Mouse (Mus musculus) 3134 (cell line): Measurements from ENCODE around the gene Gm49395.

Source experiments
- DNase-seq: peaks from one replicate; pipeline ENCODE4 v3.0.0-alpha.2; 2011; ENCODE audit warnings: low spot score; ENCODE audit not compliant: insufficient read length; ENCODE audit errors: extremely low read depth

Gene Gm49395

DNA sequence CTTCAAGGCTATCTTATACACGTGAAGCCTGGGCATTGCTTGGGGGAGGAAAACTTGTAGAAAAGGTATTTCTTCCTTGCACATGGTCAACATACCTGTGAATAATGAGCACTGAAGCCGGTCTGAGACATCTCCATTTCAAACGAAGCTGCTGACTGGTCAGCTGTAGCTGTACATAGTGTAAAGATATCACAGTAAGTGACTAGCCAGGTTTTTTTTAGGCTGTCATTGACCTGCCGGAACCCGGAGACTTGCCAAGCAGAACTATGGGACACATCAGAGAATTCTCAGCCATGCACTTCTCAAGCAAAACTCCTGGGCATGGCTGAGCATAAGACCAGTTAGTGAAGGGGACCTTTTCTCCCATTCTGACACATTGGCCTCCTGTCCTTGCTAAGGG is 99.6 kb downstream of the Gm49395 start:
- no peak for DNase-seq

DNA sequence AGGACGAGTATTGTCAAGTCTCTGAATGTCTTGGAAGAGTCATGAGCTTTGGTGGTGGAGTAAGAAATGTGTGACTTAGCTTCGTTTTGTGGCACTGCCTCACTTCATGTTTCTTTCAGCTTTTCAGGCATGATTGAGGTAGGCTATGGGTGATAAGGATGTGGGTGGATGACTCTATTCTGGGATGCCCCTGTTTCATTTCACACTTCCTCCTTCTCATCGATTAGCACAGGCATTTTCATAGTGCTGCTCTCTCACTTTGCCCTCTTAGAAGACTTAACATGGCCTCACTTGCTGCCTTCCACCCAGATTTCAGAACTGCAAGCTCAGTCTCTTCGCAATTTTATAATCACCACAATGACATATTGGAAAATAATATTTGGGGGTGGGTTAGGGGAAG is 102.1 kb downstream of the Gm49395 start:
- no peak for DNase-seq

DNA sequence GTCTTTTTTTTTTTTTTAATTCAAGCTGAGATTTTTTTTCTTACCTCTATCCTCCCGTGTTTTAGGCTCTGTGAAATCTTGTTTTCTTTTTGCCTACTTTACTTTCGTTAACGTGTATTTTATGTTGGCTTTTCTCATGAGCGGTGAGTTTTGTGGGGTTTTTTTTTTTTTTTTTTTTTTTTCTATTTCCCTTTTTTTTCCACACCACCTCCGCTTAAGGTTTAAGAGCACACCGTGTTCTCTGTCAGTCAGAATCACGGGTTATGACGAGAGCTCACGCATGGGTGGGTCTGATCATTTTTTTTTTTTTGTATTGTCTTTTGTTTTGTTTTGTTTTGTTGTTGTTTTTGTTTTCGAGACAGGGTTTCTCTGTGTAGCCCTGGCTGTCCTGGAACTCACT is 103.6 kb downstream of the Gm49395 start:
- no peak for DNase-seq

DNA sequence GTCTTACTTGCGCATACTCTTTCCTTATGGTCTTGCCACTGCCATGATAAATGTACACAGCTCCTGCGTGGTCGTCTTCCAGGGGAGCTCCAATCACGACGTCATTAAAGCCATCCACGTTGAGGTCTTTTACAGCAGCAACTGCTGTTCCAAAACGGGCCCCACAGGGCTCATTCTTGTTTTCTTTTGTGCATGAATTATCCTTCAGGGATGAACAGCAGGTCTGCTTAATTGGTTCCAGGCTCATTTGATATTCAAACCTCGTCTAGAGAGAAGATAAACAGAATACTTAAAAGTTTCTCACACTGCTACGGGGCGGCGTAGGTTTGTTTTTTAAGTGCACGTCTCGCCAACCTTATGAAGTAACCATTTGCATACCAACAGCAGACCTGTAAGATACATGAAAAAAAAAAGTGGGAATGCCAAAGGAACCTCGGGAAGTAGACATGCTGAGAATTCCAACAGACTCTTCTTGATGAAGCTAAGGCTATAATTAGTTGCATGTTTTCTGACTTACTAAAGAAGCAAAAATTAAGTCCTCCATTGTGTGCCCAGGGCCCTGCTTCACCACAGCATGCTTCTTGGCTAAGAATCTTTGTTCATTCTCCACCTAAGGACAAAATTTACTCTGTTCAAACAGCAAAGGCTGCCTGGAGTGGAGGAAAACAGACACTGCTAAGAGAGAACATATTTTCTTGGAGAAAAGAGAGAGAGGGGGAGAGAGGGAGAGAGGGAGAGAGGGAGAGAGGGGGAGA is 109.3 kb downstream of the Gm49395 start:
- DNase-seq: no peak

DNA sequence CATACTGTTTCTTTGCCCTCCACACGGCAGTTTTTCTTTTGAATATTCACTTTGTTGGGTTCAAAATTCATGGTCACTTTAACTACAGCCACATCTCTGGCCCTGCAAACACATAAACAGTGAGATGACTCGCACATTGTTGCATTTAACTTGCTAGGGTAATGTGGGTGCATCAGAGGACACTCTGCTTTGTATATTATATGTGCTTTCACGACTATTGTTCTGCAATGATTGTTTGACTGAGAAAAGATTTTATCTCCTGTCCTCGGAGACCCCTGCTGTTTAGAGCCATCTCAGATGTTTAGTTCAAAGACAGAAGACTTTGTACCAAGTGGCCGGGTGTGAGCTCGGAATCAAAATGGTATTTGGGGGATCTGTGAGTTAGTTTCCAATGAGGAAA is 114.1 kb downstream of the Gm49395 start:
- no peak for DNase-seq

DNA sequence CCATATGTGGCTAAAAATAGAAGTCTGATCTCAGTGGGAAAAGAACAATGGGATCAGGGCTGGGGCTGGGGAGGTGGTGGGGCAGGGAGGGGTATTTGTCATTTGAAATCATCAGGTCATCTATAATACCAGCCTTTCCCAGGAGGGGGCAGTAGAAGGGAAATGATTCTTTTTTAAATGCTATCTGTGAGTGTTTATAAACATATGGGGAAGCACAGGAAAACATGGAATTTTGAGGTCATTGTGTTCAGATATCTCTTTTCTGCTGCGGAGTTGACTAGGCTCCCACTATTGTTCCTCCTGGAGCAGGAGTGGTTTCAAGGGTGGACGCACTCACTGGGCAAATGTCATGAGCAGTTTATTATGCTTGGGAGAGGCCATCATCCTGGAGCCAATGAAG is 114.6 kb downstream of the Gm49395 start:
- no peak for DNase-seq
